In the genomic region with DNA sequence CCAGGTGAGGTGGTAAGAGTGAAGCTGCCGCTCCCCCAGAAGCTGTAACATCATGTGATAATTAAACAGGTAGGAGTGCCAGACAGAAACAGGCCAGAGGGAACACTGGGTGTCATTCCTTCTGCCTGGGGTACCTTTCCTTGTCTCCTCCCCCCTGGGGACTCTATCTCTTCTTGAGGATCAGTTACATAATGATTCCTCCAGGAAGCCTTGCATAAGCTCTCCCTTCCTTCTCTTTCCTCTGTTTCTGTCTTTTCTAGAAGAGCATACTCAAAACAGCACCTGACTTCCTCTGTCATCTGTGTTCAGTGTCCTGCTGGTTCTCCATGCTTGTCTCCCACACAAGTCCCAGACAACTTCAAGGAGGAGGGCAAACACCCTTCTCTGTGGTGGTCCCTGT, we compare ENCODE assay signal across 24 mouse cellular contexts.
"Had no signal": no experiment of that assay in that cellular context is flagged by ENCODE, and none has a peak within 500 bp of the region (broad histone marks: within the 10 kb centered on the region; RNA-seq: fewer than 3 reads in every experiment).

No protein-coding gene starts in this region.

- H3K4me3 ChIP-seq: heart, embryonic 13.5 days; heart, embryonic 15.5 days; hindbrain, embryonic 13.5 days; hindbrain, embryonic 15.5 days; kidney, embryonic 15.5 days; limb, embryonic 13.5 days; limb, embryonic 15.5 days; liver, embryonic 12.5 days had no signal

- DNase-seq: gastrocnemius, postnatal 14 days; gastrocnemius, postnatal 36 days; heart, adult 18-20 months; heart, postnatal 14 days; heart, postnatal 36 days; kidney, adult 11 months; kidney, adult 2 months; kidney, adult 9 months; kidney, postnatal 14 days; kidney, postnatal 36 days; layer of hippocampus, adult 9-11 months; layer of hippocampus, postnatal 36 days; left cerebral cortex, postnatal 4 days had no signal

- H3K4me1 ChIP-seq: heart, embryonic 13.5 days; heart, embryonic 15.5 days; hindbrain, embryonic 15.5 days; kidney, embryonic 15.5 days; limb, embryonic 13.5 days; limb, embryonic 15.5 days; liver, embryonic 12.5 days had no signal

- H3K27ac ChIP-seq: heart, embryonic 13.5 days; heart, embryonic 15.5 days; hindbrain, embryonic 13.5 days; hindbrain, embryonic 15.5 days; hindbrain, postnatal 0 days; kidney, embryonic 15.5 days; kidney, postnatal 0 days; limb, embryonic 13.5 days; limb, embryonic 15.5 days; liver, embryonic 12.5 days; liver, embryonic 14.5 days had no signal
